In the genomic region with DNA sequence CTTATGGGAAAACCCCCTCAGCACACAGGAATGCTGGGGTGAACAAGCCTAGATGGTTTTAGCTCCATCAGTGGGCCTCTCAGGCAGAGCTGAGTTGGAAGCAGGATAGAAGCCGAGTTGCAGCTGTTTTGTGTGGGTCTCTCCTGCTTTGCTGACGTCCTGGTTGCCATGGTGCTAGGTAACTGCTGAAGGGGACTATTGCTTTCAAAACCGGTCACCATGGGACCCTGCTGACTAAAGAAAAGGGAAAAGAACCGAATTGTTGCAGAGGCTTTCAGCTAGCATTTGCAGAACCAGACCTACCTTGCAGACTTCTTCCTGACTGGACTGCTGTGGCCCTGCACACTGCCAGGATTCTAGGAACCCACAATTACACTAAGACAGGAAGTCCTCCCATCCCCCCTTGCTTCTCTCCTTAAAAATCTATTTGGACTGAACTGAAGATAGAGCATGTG, we compare ENCODE assay signal across 8 mouse cellular contexts. TPM values are rescaled to one million over a fixed set of nuclear protein-coding genes. Genes with fewer than 3 reads are reported as not detected.
DNase-seq lines count a peak whose midpoint lies in the region; ATAC-seq and TF ChIP-seq lines count a peak whose summit lies in the region.

No protein-coding gene starts in this region.

- no peak for TF ChIP-seq POLR2A in heart, adult 2 months (IDR thresholded peaks at IDR 0.05; ENCODE audit: insufficient read depth, low read depth, low read length)

- no peak overlapping the region for H3K4me2 ChIP-seq in lung, embryonic 14.5 days

- TF ChIP-seq CTCF in lung, embryonic 14.5 days (IDR thresholded peaks at IDR 0.05; ENCODE audit: low read depth): no peak
- TF ChIP-seq CTCF in heart, adult 2 months (IDR thresholded peaks at IDR 0.05): no peak

- H3K27ac ChIP-seq in lung, embryonic 14.5 days (ENCODE audit: low read depth): no peak overlapping the region
- H3K27ac ChIP-seq in heart, adult 2 months: no peak overlapping the region

- H3K36me3 ChIP-seq in lung, embryonic 14.5 days (ENCODE audit: insufficient read depth): no peaks in the 10 kb centered on the region
- no peaks in the 10 kb centered on the region for H3K36me3 ChIP-seq in heart, adult 2 months (ENCODE audit: control insufficient read depth, insufficient read depth, low read length)

- ATAC-seq in lung, embryonic 14.5 days (ENCODE audit: insufficient read depth): peak; percentile 35; the same call in 1 of the 2 replicates

- no peak overlapping the region for H3K4me3 ChIP-seq in lung, embryonic 14.5 days (ENCODE audit: low read depth, low read length)
- H3K4me3 ChIP-seq in heart, adult 2 months: no peak overlapping the region

- DNase-seq in lung, embryonic 14.5 days: peak; percentile 14
- no peak for DNase-seq in lung, postnatal 36 days
- DNase-seq in frontal cortex, postnatal 25 days (ENCODE audit: low spot score in 2 of 2): peak; percentile 17 to 47
- peak; percentile 77 to 87 for DNase-seq in left cerebral cortex, postnatal 14 days (ENCODE audit: low spot score in 2 of 2)
- peak; percentile 57 for DNase-seq in right cerebral cortex, postnatal 14 days
- no peak for DNase-seq in gastrocnemius, postnatal 14 days
- no peak for DNase-seq in heart, adult 2 months
- DNase-seq in lung, adult 18-20 months: no peak

- 4% methylated on average over 4 of the region's 4 CpGs for WGBS in lung, embryonic 14.5 days
- WGBS in heart, adult 2 months: 18% methylated on average over 4 of the region's 4 CpGs

- intact Hi-C loops in left cerebral cortex, postnatal 14 days (cut with DNase I): loop anchor here (5.0 kb wide), 1 partner anchor 34 kb away; the partner anchor contains the start of gene Cdkn1b
- intact Hi-C loops in gastrocnemius, postnatal 14 days (cut with DNase I; ENCODE audit: low total_unique reads): no loop called here
- intact Hi-C loops in heart, adult 2 months (cut with DNase I): no loop called here

- H3K9me3 ChIP-seq in lung, embryonic 14.5 days (ENCODE audit: low read depth, low read length): no peaks in the 10 kb centered on the region

- H3K4me1 ChIP-seq in lung, embryonic 14.5 days (ENCODE audit: insufficient read depth): no peaks in the 10 kb centered on the region
- H3K4me1 ChIP-seq in heart, adult 2 months (ENCODE audit: control insufficient read depth, insufficient read depth, low read length): no peaks in the 10 kb centered on the region

- no peaks in the 10 kb centered on the region for H3K27me3 ChIP-seq in lung, embryonic 14.5 days (ENCODE audit: insufficient read depth, low read length)
- no peaks in the 10 kb centered on the region for H3K27me3 ChIP-seq in heart, adult 2 months (ENCODE audit: control insufficient read depth, insufficient read depth, low read length)

- H3K79me2 ChIP-seq in heart, adult 2 months (replicated peaks; ENCODE audit: control insufficient read depth, insufficient read depth, low read length): no peaks in the 10 kb centered on the region

- no peak overlapping the region for H3K9ac ChIP-seq in lung, embryonic 14.5 days
- H3K9ac ChIP-seq in heart, adult 2 months (ENCODE audit: low read depth, low read length): no peak overlapping the region

- TF ChIP-seq EP300 in heart, adult 2 months (IDR thresholded peaks at IDR 0.05; ENCODE audit: insufficient read depth, low read depth, low read length): no peak

RNA-seq across cellular contexts. Expression of gene Gpr19, which starts 9.8 kb away (rescaled TPM):
- 9.6 and 10.8 TPM in 2 replicates for polyA plus RNA-seq in lung, embryonic 14.5 days (2014; fragmentation: Nextera tagmentation; extraction: Ambion mirVana)
- 10 to 100 TPM; 27.5 to 28.0 TPM for total RNA-seq in left cerebral cortex, postnatal 14 days (2021)
- total RNA-seq in gastrocnemius, postnatal 14 days (2021): 1 to 10 TPM; 5.5 to 5.8 TPM
- total RNA-seq in heart, adult 2 months (2021): 1 to 10 TPM; 3.2 to 4.8 TPM
- polyA plus RNA-seq in heart, adult 2 months (2012; rRNA removed): 4.4 and 6.1 TPM in 2 replicates

RNA-seq across cellular contexts. Expression of gene Cdkn1b, which starts 31.6 kb away (rescaled TPM):
- polyA plus RNA-seq in lung, embryonic 14.5 days (2014; fragmentation: Nextera tagmentation; extraction: Ambion mirVana): 12.0 and 13.9 TPM in 2 replicates
- 10 to 100 TPM; 45.1 to 49.4 TPM for total RNA-seq in left cerebral cortex, postnatal 14 days (2021)
- 10 to 100 TPM; 42.0 to 42.4 TPM for total RNA-seq in gastrocnemius, postnatal 14 days (2021)
- total RNA-seq in heart, adult 2 months (2021): 10 to 100 TPM; 35.9 to 42.0 TPM
- 14.6 and 15.0 TPM in 2 replicates for polyA plus RNA-seq in heart, adult 2 months (2012; rRNA removed)

RNA-seq across cellular contexts. Expression of gene Crebl2, which starts 58.6 kb away (rescaled TPM):
- polyA plus RNA-seq in lung, embryonic 14.5 days (2014; fragmentation: Nextera tagmentation; extraction: Ambion mirVana): 1.3 and 1.4 TPM in 2 replicates
- 10 to 100 TPM; 14.2 to 14.6 TPM for total RNA-seq in left cerebral cortex, postnatal 14 days (2021)
- 1 to 10 TPM; 3.5 to 5.0 TPM for total RNA-seq in gastrocnemius, postnatal 14 days (2021)
- total RNA-seq in heart, adult 2 months (2021): 10 to 100 TPM; 12.2 to 16.2 TPM
- 9.2 and 15.3 TPM in 2 replicates for polyA plus RNA-seq in heart, adult 2 months (2012; rRNA removed)

Comparison
In these comparisons a context has a peak if more than half of its experiments do, and no peak if none do; other contexts are left out.
1. DNase-seq: peak in lung, embryonic 14.5 days (single experiment), frontal cortex, postnatal 25 days (2 of 2), left cerebral cortex, postnatal 14 days (2 of 2) and right cerebral cortex, postnatal 14 days (single experiment); none in lung, postnatal 36 days (single experiment), gastrocnemius, postnatal 14 days (single experiment), heart, adult 2 months (0 of 2) and lung, adult 18-20 months (0 of 2).
2. RNA of gene Gpr19, which starts 9.8 kb away (total RNA-seq): 27.5 to 28.0 TPM in left cerebral cortex, postnatal 14 days; 5.5 to 5.8 TPM in gastrocnemius, postnatal 14 days and 3.2 to 4.8 TPM in heart, adult 2 months; every median in the first group is over 4 times any median in the second.